Mouse (Mus musculus) neural tube, embryonic 12.5 days (tissue): ENCODE data around the gene Klf13. TPM values are rescaled to one million over a fixed set of nuclear protein-coding genes. Genes with fewer than 3 reads are reported as not detected.
A peak's percentile ranks its signal among the peaks of the same experiment; 100 is the strongest.

Source experiments
- ATAC-seq: fragments of 200-750 bp; cut with Nextera tagmentation; 2 replicates; pipeline ENCODE4 v1.8.0; 2017; ENCODE audit warnings: low read depth, mild to moderate bottlenecking, moderate TSS enrichment, moderate library complexity; ENCODE audit not compliant: low FRiP score
- H3K27ac ChIP-seq: fragments of 300-500 bp; sonication (generic); 2 replicates; pipeline ENCODE4 v1.5.1; 2016
- H3K27me3 ChIP-seq: fragments of 300-500 bp; sonication (generic); replicated peaks from 2 replicates; pipeline ENCODE4 v1.6.1; 2016; ENCODE audit warnings: mild to moderate bottlenecking
- H3K36me3 ChIP-seq: fragments of 300-500 bp; sonication (generic); 2 replicates; pipeline ENCODE4 v1.6.1; 2016; ENCODE audit warnings: mild to moderate bottlenecking
- H3K4me1 ChIP-seq: fragments of 300-500 bp; sonication (generic); 2 replicates; pipeline ENCODE4 v1.6.1; 2016
- H3K4me2 ChIP-seq: fragments of 300-500 bp; sonication (generic); replicated peaks from 2 replicates; pipeline ENCODE4 v1.6.1; 2016; ENCODE audit warnings: mild to moderate bottlenecking
- H3K4me3 ChIP-seq: fragments of 300-500 bp; sonication (generic); 2 replicates; pipeline ENCODE4 v1.5.1; 2016
- H3K9ac ChIP-seq: fragments of 300-500 bp; sonication (generic); 2 replicates; pipeline ENCODE4 v1.6.1; 2016; ENCODE audit warnings: mild to moderate bottlenecking
- H3K9me3 ChIP-seq: fragments of 300-500 bp; sonication (generic); 2 replicates; pipeline ENCODE4 v1.6.1; 2016; ENCODE audit warnings: mild to moderate bottlenecking
- WGBS: fragments of 180-500 bp; shearing (Covaris S2); methylation state at CpG from one replicate; pipeline ENCODE4 v1.1.7; 2016; 5-methylcytosine and 5-hydroxymethylcytosine counted together
- polyA plus RNA-seq: library from polyadenylated mRNA; unstranded; fragments of >200 nt; fragmentation: Nextera tagmentation; extraction: Ambion mirVana; gene quantifications from 2 replicates; pipeline ENCODE4 v1.2.1, GENCODE M21; 2016

Klf13 gene
- polyA plus RNA-seq, 1 experiment from 2014 or later = 34.0 TPM

DNA sequence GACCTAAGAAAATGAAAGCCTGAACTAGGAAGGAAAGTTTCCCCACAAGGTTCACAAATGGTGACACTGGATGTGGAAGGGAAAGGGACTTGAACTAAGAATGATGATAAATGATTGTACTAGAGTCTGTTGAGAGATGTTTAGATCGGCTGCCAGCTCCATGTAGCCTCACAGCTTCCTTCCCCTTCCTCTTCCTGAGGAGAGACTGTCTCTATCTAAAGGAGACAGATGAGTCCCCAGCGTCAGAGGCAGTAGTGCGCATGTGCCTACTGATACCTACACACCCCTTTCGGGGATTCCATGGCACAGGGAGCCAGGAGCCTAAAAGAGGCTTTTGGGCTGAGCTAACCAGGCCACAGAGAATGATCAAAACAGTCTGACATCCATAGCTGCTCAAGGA is 2.8 kb upstream of the Klf13 start:
- no peaks in the 10 kb centered on the region for H3K9me3 ChIP-seq
- peaks cover 7% of the 10 kb centered on the region for H3K4me1 ChIP-seq
- no peak overlapping the region for H3K4me2 ChIP-seq
- no peak overlapping the region for H3K27ac ChIP-seq
- H3K9ac ChIP-seq = no peak overlapping the region
- no peaks in the 10 kb centered on the region for H3K36me3 ChIP-seq
- WGBS = 87% methylated on average over 4 of the region's 4 CpGs
- ATAC-seq = no peak
- no peaks in the 10 kb centered on the region for H3K27me3 ChIP-seq
- H3K4me3 ChIP-seq = no peak overlapping the region

DNA sequence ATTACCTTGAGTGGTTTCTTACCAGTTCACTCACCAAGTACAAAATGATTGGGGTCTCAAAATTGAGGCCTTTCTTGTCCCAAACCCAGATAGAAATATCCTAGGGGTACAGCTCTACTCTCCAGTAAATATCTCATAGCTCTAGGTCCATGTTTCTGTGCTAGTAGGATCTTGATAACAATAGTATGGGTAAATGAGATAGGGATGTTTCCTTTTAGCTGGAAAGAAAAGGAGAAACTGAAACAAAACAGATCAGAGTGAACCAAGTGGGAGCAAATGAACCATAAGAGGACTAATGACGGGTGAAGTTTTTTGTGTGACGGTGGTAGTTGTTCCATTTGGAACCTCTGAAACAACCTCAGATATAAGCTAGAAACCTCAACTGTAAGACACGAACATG is 2.3 kb upstream of the Klf13 start:
- no peak for ATAC-seq
- Histone ChIP-seq H3K4me1 (peaks cover 12% of the 10 kb centered on the region), H3K4me2 (no peak overlapping the region), H3K36me3 (no peaks in the 10 kb centered on the region), H3K4me3 (no peak overlapping the region), H3K27ac (no peak overlapping the region), H3K9ac (no peak overlapping the region), H3K27me3 (no peaks in the 10 kb centered on the region), H3K9me3 (no peaks in the 10 kb centered on the region)
- WGBS = 90% methylated on average over 3 of the region's 3 CpGs

DNA sequence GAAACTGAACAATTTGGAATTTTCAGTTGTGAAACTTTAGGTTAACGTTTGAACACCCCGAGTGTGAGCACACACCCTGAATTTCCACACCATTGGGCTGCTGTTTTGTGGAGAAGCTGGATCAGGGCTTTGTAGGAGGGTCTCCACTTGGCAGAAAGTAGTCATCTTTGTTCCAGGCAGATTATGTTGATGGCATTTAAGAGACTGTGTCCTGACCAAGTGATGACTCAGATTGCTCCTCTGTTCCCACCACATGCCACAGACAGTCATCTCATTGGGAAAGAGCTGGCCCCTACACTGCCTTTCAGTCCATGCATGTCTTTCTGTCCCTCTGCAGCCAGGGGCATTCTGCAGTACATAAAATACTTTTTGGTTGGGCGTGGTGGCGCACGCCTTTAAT is 1.6 kb upstream of the Klf13 start:
- no peak for ATAC-seq
- no peaks in the 10 kb centered on the region for H3K36me3 ChIP-seq
- H3K27me3 ChIP-seq = no peaks in the 10 kb centered on the region
- H3K4me3 ChIP-seq = no peak overlapping the region
- no peak overlapping the region for H3K9ac ChIP-seq
- H3K4me1 ChIP-seq = peaks cover 19% of the 10 kb centered on the region
- H3K27ac ChIP-seq = no peak overlapping the region
- 86% methylated on average over 5 of the region's 5 CpGs for WGBS
- H3K9me3 ChIP-seq = no peaks in the 10 kb centered on the region
- no peak overlapping the region for H3K4me2 ChIP-seq

DNA sequence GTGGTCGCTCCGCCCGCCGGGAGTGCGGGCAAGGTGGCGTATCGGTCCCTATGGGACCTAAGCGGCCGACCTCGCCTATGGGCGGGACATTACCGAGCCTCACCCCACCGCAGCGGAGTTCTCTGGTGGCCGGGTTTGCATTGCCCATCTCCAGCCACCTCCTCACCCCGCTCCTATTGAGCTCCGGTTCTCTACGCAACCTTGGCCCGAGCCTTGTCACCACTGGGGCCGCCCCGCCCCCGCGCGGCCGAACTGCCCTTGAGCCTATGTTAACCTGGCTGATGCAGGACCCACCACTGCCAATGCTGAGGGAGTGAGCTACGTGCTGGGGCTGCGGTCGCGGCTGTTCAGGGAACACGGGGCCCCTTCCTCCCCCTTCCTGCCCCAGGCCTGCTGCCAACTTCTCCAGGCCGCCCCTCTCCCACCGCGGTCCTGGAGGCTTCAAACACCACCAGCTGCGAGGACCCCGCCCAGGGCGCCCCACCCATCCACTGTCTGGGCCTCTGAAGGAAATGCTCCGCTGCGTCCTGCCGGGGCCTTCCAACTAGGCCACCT is 759 bp upstream of the Klf13 start:
- under 1% methylated on average over 39 of the region's 39 CpGs for WGBS
- peak overlapping the region; percentile 89 for H3K4me2 ChIP-seq
- no peaks in the 10 kb centered on the region for H3K9me3 ChIP-seq
- peak overlapping the region; percentile 83 for H3K9ac ChIP-seq
- H3K4me1 ChIP-seq = peaks cover 27% of the 10 kb centered on the region
- peak overlapping the region; percentile 94 for H3K4me3 ChIP-seq
- peak; percentile 42 for ATAC-seq
- H3K27me3 ChIP-seq = no peaks in the 10 kb centered on the region
- peak overlapping the region; percentile 85; the same call in 1 of the 2 replicates for H3K27ac ChIP-seq
- H3K36me3 ChIP-seq = no peaks in the 10 kb centered on the region

DNA sequence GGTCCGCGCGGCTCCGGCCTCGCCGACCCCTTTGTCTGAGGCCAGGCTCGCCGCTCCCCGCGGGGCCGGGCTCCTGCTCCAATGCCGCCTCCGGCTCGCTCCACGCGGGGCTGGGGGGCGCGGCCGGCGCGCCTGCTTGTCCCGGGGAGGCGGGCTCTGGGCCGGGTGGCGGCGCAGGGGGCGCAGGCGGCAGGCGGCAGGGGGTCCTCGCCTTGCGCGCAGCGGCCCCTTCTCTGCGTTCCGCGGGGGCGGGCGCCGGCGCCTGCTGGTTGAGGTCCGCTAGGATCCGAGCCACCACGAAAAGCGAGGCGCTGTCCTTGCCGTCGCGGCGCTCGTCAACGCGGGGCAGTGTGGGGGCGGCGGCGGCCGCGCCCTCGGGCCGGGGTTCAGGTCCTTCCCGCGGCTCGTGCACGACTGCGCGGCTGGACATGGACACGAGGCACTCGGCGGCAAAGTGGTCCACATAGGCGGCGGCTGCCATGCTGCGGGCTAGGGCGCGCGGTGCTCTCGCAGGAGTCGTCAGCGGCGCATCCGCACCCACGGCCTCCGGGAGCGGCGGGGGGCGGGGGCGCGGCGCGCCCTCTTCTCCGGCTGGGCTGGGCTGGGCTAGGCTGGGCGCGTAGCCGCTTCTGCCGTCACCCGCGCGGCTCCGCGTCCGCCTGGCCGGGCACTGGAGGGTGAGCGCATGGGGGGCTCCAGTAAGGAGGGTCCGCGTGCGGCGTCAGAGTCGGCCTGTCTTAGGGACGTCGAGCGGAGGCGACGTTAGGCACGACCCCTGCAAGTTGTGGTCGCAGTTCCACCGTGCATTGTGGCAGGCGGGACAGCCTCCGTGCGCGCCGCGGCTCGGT is 425 bp downstream of the Klf13 start:
- Histone ChIP-seq H3K36me3 (no peaks in the 10 kb centered on the region), H3K9ac (peak overlapping the region; percentile 97), H3K27me3 (no peaks in the 10 kb centered on the region), H3K4me3 (peak overlapping the region; percentile 94), H3K4me2 (peak overlapping the region; percentile 89), H3K9me3 (no peaks in the 10 kb centered on the region), H3K4me1 (peaks cover 29% of the 10 kb centered on the region), H3K27ac (peak overlapping the region; percentile 94)
- peak; percentile 70 for ATAC-seq
- under 1% methylated on average over 116 of the region's 121 CpGs for WGBS

GRCm38 (mm10) chr7:63937236-63938065 is 1.3 kb downstream of the Klf13 start:
- peak overlapping the region; percentile 94 for H3K27ac ChIP-seq
- under 1% methylated on average over 85 of the region's 88 CpGs for WGBS
- H3K27me3 ChIP-seq = no peaks in the 10 kb centered on the region

DNA sequence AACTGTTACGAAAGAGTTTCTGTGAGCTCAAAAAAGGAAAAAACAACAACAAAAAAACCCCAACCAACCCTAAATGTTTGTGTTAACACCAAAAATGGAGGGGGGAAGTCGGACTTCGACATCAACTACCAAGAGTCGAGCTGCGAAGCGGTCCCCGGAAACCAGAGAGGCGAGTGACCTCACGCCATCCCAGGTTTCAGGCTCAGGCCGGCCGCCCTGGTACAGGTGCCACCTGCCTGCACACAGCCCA is 1.8 kb downstream of the Klf13 start:
- Histone ChIP-seq H3K27me3 (no peaks in the 10 kb centered on the region), H3K4me1 (peaks cover 29% of the 10 kb centered on the region), H3K9me3 (no peaks in the 10 kb centered on the region), H3K4me3 (peak overlapping the region; percentile 94), H3K27ac (0 out of 2 replicates have a peak overlapping the region, but pooled peaks have one; percentile 94), H3K9ac (peak overlapping the region; percentile 97), H3K36me3 (no peaks in the 10 kb centered on the region), H3K4me2 (peak overlapping the region; percentile 89)
- ATAC-seq = no peak
- under 1% methylated on average over 11 of the region's 11 CpGs for WGBS

More at GRCm38 (mm10) chr7:63937236-63938065, 1.3 kb downstream of the Klf13 start:
- peak; percentile 7 for ATAC-seq
- Histone ChIP-seq H3K9me3 (no peaks in the 10 kb centered on the region), H3K9ac (peak overlapping the region; percentile 97), H3K4me3 (peak overlapping the region; percentile 94), H3K4me2 (peak overlapping the region; percentile 89), H3K4me1 (peaks cover 29% of the 10 kb centered on the region), H3K36me3 (no peaks in the 10 kb centered on the region)

GRCm38 (mm10) chr7:63936188-63936985 is 2.3 kb downstream of the Klf13 start:
- ATAC-seq = no peak
- peak overlapping the region; percentile 94 for H3K4me3 ChIP-seq
- under 1% methylated on average over 34 of the region's 34 CpGs for WGBS
- H3K4me2 ChIP-seq = peak overlapping the region; percentile 89
- H3K9me3 ChIP-seq = no peaks in the 10 kb centered on the region
- no peaks in the 10 kb centered on the region for H3K27me3 ChIP-seq
- H3K27ac ChIP-seq = no peak overlapping the region
- peaks cover 29% of the 10 kb centered on the region for H3K4me1 ChIP-seq
- peak overlapping the region; percentile 97 for H3K9ac ChIP-seq
- H3K36me3 ChIP-seq = no peaks in the 10 kb centered on the region

- H3K4me3 ChIP-seq = peak overlapping the region; percentile 94
- H3K27me3 ChIP-seq = no peaks in the 10 kb centered on the region
- peak overlapping the region; percentile 89 for H3K4me2 ChIP-seq
- H3K9ac ChIP-seq = peak overlapping the region; percentile 97
- no peak for ATAC-seq
- 18% methylated on average over 8 of the region's 8 CpGs for whole genome bisulfite sequencing
- peaks cover 29% of the 10 kb centered on the region for H3K4me1 ChIP-seq
- H3K27ac ChIP-seq = no peak overlapping the region
- H3K36me3 ChIP-seq = no peaks in the 10 kb centered on the region
- no peaks in the 10 kb centered on the region for H3K9me3 ChIP-seq
Measured at GRCm38 (mm10) chr7:63935809-63936187, 2.9 kb downstream of the Klf13 start.

DNA sequence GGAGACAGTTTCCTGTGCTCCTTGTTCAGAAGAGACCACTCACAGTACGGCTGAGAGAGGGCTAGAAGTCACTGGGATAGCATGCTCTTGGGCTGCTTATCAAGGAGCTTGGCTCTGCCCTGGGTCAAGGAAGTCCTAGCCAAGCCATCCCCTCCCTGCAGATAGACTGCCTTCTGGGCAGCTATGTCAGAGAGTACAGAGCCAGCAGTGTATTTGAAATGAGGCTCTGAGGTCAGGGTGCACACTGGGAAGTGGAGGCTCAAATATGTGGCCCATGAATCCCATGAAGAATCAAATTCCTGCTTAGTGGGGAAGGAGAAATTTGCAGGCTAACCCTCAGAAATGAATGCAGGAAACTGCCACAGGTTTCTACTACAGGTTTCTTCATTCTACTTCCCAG is 4.2 kb downstream of the Klf13 start:
- Histone ChIP-seq H3K9ac (no peak overlapping the region), H3K27me3 (no peaks in the 10 kb centered on the region), H3K27ac (no peak overlapping the region), H3K4me3 (no peak overlapping the region), H3K9me3 (no peaks in the 10 kb centered on the region), H3K4me1 (peaks cover 24% of the 10 kb centered on the region), H3K36me3 (no peaks in the 10 kb centered on the region), H3K4me2 (peak overlapping the region; percentile 89)
- 64% methylated on average over 1 of the region's 1 CpGs for WGBS
- no peak for ATAC-seq

DNA sequence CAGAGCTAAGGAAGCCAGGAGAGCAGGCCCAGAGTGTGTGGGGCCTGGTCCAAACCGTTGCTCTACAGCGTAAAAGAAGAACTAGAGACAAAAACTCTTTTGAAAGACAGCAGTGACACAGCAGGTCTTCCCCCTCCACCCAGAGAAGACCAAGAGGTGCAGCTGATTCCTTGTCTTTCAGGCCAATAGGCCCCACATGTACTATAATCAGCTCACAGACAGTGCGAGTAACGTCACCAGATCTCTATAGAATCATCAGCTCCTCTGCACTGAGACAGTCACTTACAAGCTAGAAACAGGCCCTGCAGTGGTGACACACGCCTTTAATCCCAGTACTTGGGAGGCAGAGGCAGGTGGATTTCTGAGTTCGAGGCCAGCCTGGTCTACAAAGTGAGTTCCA is 4.8 kb downstream of the Klf13 start:
- no peak for ATAC-seq
- 84% methylated on average over 6 of the region's 6 CpGs for WGBS
- H3K9me3 ChIP-seq = no peaks in the 10 kb centered on the region
- H3K27me3 ChIP-seq = no peaks in the 10 kb centered on the region
- peaks cover 22% of the 10 kb centered on the region for H3K4me1 ChIP-seq
- H3K4me2 ChIP-seq = no peak overlapping the region
- H3K27ac ChIP-seq = no peak overlapping the region
- H3K36me3 ChIP-seq = no peaks in the 10 kb centered on the region
- H3K9ac ChIP-seq = no peak overlapping the region
- no peak overlapping the region for H3K4me3 ChIP-seq

- no peak overlapping the region for H3K27ac ChIP-seq
- no peak overlapping the region for H3K4me2 ChIP-seq
- no peaks in the 10 kb centered on the region for H3K9me3 ChIP-seq
- no peak overlapping the region for H3K9ac ChIP-seq
- WGBS = 87% methylated on average over 3 of the region's 3 CpGs
- no peaks in the 10 kb centered on the region for H3K27me3 ChIP-seq
- no peak overlapping the region for H3K4me3 ChIP-seq
- peaks cover 22% of the 10 kb centered on the region for H3K4me1 ChIP-seq
- H3K36me3 ChIP-seq = no peaks in the 10 kb centered on the region
- no peak for ATAC-seq
Measured at GRCm38 (mm10) chr7:63932461-63932860, 6.3 kb downstream of the Klf13 start.
